Mouse (Mus musculus) hindbrain, postnatal 0 days (tissue): ENCODE results near the gene Ccdc167. TPM values are rescaled to one million over a fixed set of nuclear protein-coding genes. Genes with fewer than 3 reads are reported as not detected.

Experiments used
- ATAC-seq: fragments of 200-750 bp; cut with Nextera tagmentation; 2 replicates; pipeline ENCODE4 v1.8.0; 2017; ENCODE audit warnings: mild to moderate bottlenecking, moderate TSS enrichment, moderate library complexity
- DNase-seq: peaks from one replicate; pipeline ENCODE4 v3.0.0-alpha.2; 2015; ENCODE audit warnings: low spot score
- H3K27ac ChIP-seq: fragments of 300-500 bp; sonication (generic); 2 replicates; pipeline ENCODE4 v1.5.1; 2014; ENCODE audit warnings: mild to moderate bottlenecking
- H3K27me3 ChIP-seq: fragments of 300-500 bp; sonication (generic); 2 replicates; pipeline ENCODE4 v1.6.1; 2014; ENCODE audit warnings: low read length, mixed read lengths; ENCODE audit not compliant: insufficient read depth
- H3K36me3 ChIP-seq: fragments of 300-500 bp; sonication (generic); 2 replicates; pipeline ENCODE4 v1.6.1; 2014; ENCODE audit warnings: low read length, mixed read lengths; ENCODE audit not compliant: insufficient read depth
- H3K4me1 ChIP-seq: fragments of 300-500 bp; sonication (generic); 2 replicates; pipeline ENCODE4 v1.6.1; 2014; ENCODE audit warnings: antibody characterized with exemption, low read length, mixed read lengths; ENCODE audit not compliant: insufficient read depth
- H3K4me2 ChIP-seq: fragments of 300-500 bp; sonication (generic); 2 replicates; pipeline ENCODE4 v1.6.1; 2014; ENCODE audit warnings: low read depth, mild to moderate bottlenecking, low read length, moderate library complexity, mixed read lengths
- H3K4me3 ChIP-seq: fragments of 300-500 bp; sonication (generic); 2 replicates; pipeline ENCODE4 v1.5.1; 2014; ENCODE audit warnings: low read length
- H3K9ac ChIP-seq: fragments of 300-500 bp; sonication (generic); replicated peaks from 2 replicates; pipeline ENCODE4 v1.6.1; 2014; ENCODE audit warnings: mild to moderate bottlenecking, low read length, moderate library complexity, mixed read lengths
- H3K9me3 ChIP-seq: fragments of 300-500 bp; sonication (generic); 2 replicates; pipeline ENCODE4 v1.6.1; 2016; ENCODE audit warnings: low read length, mixed read lengths
- CTCF ChIP-seq: IDR thresholded peaks from 2 replicates; pipeline ENCODE4 v1.5.1; 2016; ENCODE audit warnings: antibody characterized with exemption, control low read depth, low read depth
- WGBS: fragments of 180-500 bp; shearing (Covaris S2); extraction: QIAGEN DNeasy Blood & Tissue Kit; methylation state at CpG from one replicate; pipeline ENCODE4 v1.1.7; 2014; 5-methylcytosine and 5-hydroxymethylcytosine counted together
- polyA plus RNA-seq: library from polyadenylated mRNA; unstranded; fragments of >200 nt; fragmentation: Nextera tagmentation; extraction: Ambion mirVana; gene quantifications from 2 replicates; pipeline ENCODE4 v1.2.1, GENCODE M21; 2015
- total RNA-seq: library from RNA; depleted of rRNA; stranded (reverse); fragments of >200 nt; gene quantifications from 2 replicates; pipeline ENCODE4 v1.2.3, GENCODE M21; 2014; rRNA removed

Gene Ccdc167
- 9.7 and 14.4 TPM in 2 replicates for total RNA-seq
- polyA plus RNA-seq, result 9.8 and 11.3 TPM in 2 replicates

DNA sequence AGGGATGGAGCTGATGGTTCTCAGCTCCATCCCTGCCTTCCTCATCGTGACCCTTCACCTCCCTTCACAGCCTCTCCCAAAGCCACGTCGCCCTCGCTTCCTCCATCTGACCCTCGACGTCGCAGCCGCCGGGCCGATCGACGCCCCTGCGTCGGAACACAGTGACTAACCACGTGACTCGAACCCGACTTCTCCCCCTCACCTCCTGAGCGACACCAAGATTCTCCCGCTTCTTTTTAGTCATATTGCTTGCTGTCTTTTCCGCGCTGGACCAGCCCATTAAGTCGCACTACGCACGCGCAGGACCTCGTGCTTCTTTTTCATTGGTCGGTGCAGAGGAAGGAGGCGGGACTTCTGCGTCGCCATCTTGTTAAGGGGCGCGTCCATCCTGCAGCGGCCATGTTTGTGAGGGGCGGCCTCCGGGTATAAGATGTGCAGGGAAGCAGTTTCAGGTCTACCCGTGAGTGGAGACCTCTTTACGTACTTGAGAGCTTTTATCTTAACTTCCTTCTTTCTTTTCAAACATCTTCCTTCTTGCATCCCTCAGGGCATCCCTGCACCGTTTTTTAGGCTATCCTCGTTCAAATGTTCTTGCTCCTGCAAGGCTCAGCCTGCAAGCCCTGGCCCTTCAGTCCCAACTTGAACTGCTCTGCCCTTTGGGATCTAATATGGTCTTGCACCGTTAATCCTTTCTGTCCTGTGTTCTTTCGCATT lies at the start of gene Ccdc167:
Gene Ccdc167, minus strand, starts transcription at position 313 of the 714 bp plus-strand sequence.
- ATAC-seq (peak; percentile 96), DNase-seq (peak; percentile 97)
- no peaks in the 10 kb centered on the region for H3K36me3 ChIP-seq
- 6% methylated on average over 41 of the region's 41 CpGs for WGBS
- H3K4me2 ChIP-seq, result peak within 1 kb of the TSS; percentile 87
- H3K9ac ChIP-seq, result peak within 1 kb of the TSS; percentile 48
- no peaks in the 10 kb centered on the region for H3K9me3 ChIP-seq
- H3K27me3 ChIP-seq, result no peaks in the 10 kb centered on the region
- peaks cover 13% of the 10 kb centered on the region for H3K4me1 ChIP-seq
- H3K27ac ChIP-seq, result peak within 1 kb of the TSS; percentile 61
- TF ChIP-seq CTCF, result no peak
- peak within 1 kb of the TSS; percentile 45 for H3K4me3 ChIP-seq

DNA sequence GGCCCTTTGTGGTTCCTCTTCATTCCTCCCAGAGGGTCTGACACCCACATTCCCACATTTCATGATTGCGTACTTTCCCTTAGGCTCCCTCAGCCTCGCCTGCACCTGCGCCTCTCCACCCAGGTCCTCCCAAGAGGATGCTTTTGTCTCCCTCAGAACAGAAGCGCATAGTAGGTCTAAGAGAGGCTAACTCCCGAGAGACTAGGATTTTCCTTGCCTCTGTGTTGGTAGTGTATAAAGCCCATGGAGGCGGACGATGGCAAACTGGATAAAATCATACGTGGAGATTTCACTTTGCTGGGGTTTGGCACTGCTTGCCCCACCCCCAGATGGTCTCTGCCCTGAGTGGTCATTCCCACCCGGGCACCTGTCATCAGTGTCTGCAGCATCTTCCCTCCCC lies 48.5 kb upstream of the Ccdc167 start:
- Histone ChIP-seq H3K9me3 (no peaks in the 10 kb centered on the region), H3K27ac (no peak overlapping the region), H3K4me2 (no peak overlapping the region), H3K4me3 (no peak overlapping the region), H3K27me3 (no peaks in the 10 kb centered on the region), H3K4me1 (no peaks in the 10 kb centered on the region), H3K9ac (no peak overlapping the region), H3K36me3 (no peaks in the 10 kb centered on the region)
- WGBS, result 81% methylated on average over 9 of the region's 9 CpGs
- DNase-seq, result no peak
- no peak for TF ChIP-seq CTCF
- ATAC-seq, result no peak

- Histone ChIP-seq H3K9ac (no peak overlapping the region), H3K4me2 (no peak overlapping the region), H3K36me3 (no peaks in the 10 kb centered on the region), H3K27me3 (no peaks in the 10 kb centered on the region), H3K27ac (no peak overlapping the region), H3K4me3 (no peak overlapping the region), H3K4me1 (no peaks in the 10 kb centered on the region; the same call in 1 of the 2 replicates), H3K9me3 (no peaks in the 10 kb centered on the region)
- DNase-seq (peak; percentile 57), ATAC-seq (no peak)
- WGBS, result 75% methylated on average over 8 of the region's 8 CpGs
- TF ChIP-seq CTCF, result peak; percentile 79
These were observed 45.7 kb upstream of the Ccdc167 start for GRCm38 (mm10) chr17:29762551-29762950.

GRCm38 (mm10) chr17:29761938-29762337 lies 45.1 kb upstream of the Ccdc167 start:
- 84% methylated on average over 9 of the region's 9 CpGs for WGBS
- Histone ChIP-seq H3K4me1 (no peaks in the 10 kb centered on the region; the same call in 1 of the 2 replicates), H3K9me3 (no peaks in the 10 kb centered on the region), H3K27ac (no peak overlapping the region), H3K4me2 (no peak overlapping the region), H3K36me3 (no peaks in the 10 kb centered on the region), H3K9ac (no peak overlapping the region), H3K4me3 (no peak overlapping the region), H3K27me3 (no peaks in the 10 kb centered on the region)
- ATAC-seq (no peak), DNase-seq (no peak)
- no peak for TF ChIP-seq CTCF

DNA sequence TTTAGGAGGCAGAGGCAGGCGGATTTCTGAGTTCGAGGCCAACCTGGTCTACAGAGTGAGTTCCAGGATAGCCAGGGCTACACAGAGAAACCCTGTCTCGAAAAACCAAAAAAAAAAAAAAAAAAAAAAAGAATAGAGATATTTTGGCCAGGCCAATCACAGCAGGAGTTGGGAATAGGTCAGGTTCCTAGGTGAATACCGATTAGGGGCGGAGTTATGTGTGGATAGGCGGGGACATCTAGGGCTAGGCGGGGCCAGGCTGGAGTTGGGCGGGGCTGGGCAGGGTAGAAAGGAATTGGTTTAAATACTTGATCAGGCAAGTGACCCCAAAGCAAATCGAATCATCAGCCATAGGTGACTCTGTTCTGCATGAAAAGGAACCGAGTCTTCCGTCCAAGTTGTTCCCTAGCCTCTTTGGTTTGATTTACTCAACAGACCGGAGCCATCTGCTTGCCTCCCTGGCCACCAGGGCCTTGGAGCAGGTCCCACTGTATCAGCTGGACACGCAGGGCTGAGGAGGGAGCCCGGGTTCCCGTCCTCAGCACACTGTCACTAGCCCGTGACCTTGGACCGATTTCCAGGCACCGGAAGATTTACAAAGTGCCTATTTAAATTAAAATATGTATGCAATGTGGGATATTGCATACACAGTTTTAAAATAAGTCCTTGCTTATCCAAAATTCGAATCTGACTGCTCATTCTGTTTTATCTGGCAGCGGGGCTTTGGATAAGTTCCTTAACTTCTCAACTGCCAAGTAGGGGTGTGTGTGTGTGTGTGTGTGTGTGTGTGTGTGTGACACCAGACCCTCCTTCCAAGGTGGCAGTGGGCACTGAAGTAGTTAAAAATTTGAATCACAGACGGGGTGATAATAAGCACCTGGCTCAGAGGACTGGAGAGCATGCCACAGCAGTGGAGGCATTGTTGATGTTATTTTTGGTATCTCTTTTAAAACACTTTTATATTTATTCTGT lies 43.8 kb upstream of the Ccdc167 start:
- H3K4me2 ChIP-seq, result no peak overlapping the region
- 64% methylated on average over 20 of the region's 21 CpGs for WGBS
- H3K9ac ChIP-seq, result no peak overlapping the region
- H3K36me3 ChIP-seq, result no peaks in the 10 kb centered on the region
- no peaks in the 10 kb centered on the region; the same call in none of the 2 replicates for H3K4me1 ChIP-seq
- H3K27me3 ChIP-seq, result no peaks in the 10 kb centered on the region
- no peaks in the 10 kb centered on the region for H3K9me3 ChIP-seq
- no peak overlapping the region for H3K27ac ChIP-seq
- DNase-seq (peak; percentile 63), ATAC-seq (peak; percentile 49; the same call in 1 of the 2 replicates)
- no peak overlapping the region for H3K4me3 ChIP-seq
- no peak for TF ChIP-seq CTCF

DNA sequence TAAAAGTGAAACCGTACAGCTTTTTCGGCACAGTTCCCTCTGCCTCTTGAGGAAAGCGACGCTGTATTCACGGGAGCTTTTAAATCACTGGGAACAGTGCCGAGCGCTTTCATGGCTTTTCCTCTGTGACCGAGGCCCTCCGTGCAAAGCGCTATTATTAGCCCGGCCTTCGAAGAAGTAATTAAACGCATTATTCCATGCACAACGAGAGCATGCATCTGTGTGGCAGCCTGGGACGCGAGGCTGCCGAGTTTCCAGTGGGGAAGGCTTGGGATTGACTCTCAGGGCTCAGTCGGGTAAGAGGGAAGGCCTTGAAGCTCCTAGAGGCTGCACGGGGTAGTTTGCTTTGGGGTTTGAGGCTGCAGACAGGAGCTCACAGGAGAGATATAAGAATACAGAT lies 43.1 kb upstream of the Ccdc167 start:
- WGBS, result 63% methylated on average over 19 of the region's 19 CpGs
- H3K4me2 ChIP-seq, result no peak overlapping the region
- no peak overlapping the region for H3K4me3 ChIP-seq
- DNase-seq (peak; percentile 58), ATAC-seq (no peak)
- TF ChIP-seq CTCF, result no peak
- no peaks in the 10 kb centered on the region; the same call in none of the 2 replicates for H3K4me1 ChIP-seq
- no peaks in the 10 kb centered on the region for H3K27me3 ChIP-seq
- no peak overlapping the region for H3K9ac ChIP-seq
- no peaks in the 10 kb centered on the region for H3K36me3 ChIP-seq
- no peaks in the 10 kb centered on the region for H3K9me3 ChIP-seq
- no peak overlapping the region for H3K27ac ChIP-seq
